Mouse (Mus musculus) adrenal gland, postnatal 25 days (tissue): Measurements from ENCODE around the gene Abr. TPM values are rescaled to one million over a fixed set of nuclear protein-coding genes. Genes with fewer than 3 reads are reported as not detected.
A peak's percentile ranks its signal among the peaks of the same experiment; 100 is the strongest.

Source experiments
- DNase-seq: peaks from one replicate; pipeline ENCODE4 v3.0.0; 2021; ENCODE audit warnings: mixed read lengths
- total RNA-seq: library from RNA; stranded (reverse); gene quantifications from 2 replicates; pipeline ENCODE4 v1.2.3, GENCODE M21; 2021

Gene Abr
- total RNA-seq, 1 experiment from 2014 or later = 55.3 TPM

DNA sequence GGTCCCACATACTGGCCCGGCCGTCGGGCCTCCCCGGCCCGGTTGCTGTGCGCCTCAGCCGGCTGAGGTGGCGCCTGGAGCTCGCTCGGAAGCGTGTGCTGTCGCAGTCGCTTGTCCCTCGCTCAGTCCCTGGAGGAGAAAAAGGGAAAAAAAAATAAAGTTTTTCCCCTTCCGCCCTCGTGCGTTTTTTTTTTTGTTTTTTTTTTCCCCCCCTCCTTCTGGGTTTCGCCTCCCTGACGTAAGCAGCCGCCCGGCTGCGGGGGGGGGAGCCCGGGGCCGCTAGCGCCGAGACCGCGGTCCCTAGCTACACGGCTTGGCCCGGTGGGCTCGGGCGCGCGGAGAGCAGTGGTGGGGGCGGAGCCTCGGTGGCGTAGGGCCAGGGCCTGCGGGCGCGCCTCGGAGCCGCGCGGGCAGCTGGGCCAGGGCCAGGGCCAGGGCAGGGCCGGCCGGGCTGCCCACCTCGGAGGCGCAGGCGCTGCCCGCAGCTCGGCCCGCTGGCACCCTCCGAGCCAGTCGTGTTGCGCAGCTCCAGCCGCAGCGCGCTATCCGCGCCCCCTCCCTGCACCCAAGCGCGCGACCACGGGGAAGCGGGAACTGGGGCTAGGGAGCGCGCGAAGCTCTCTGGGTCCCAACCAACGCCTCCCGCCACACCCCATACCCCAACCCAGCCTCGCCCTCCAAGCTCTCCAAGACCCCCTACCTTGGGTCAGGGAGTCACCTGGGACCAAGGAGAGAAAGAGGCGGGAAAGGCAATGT, 1.3 kb upstream of the Abr start:
- DNase-seq = peak; percentile 79

GRCm38 (mm10) chr11:76622566-76623205, 572 bp upstream of the Abr start:
- peak; percentile 50 for DNase-seq

- no peak for DNase-seq
Observed at GRCm38 (mm10) chr11:76618134-76618533, 4.0 kb downstream of the Abr start.

DNA sequence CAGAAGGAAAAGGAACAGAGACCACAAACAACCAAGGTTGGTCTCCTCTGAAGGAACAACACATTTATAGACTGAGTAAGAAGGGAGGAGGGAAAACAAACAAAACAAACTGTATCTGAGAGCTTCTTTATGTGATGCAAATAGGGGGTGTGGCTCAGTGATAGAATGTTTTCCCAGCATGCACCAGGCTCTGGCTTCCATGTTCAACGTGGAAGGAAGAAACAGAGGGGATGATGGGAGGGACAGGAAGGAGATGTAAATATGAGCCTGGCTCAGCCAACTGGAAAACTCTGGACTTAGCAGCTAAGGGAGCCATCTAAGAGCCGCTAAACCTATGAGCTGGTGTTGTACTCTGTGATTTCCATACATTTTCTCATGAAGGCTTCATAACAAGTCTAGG, 7.9 kb downstream of the Abr start:
- no peak for DNase-seq

DNA sequence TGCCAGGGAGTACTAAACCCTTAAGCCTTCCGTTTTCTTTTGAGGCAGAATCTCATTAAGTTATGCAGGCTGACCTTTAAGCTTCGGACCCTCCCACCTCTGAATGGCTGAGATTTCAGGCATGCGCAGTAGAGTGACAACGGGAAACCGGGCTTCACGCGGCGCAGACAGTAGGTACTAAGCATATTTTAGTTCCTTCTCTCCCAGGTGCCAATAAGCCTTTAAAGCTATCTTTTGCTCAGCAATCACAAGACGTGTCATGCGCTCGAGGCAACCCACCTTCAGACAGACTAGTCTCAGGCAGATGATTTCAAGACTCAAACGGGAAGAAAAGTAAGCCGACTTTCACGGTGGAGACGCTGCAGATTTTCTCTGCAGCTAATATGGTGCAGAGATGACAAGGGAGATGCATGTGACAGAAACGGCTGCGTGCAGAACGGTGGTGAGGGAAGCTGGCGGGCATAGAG, 9.4 kb downstream of the Abr start:
- peak; percentile 70 for DNase-seq

DNA sequence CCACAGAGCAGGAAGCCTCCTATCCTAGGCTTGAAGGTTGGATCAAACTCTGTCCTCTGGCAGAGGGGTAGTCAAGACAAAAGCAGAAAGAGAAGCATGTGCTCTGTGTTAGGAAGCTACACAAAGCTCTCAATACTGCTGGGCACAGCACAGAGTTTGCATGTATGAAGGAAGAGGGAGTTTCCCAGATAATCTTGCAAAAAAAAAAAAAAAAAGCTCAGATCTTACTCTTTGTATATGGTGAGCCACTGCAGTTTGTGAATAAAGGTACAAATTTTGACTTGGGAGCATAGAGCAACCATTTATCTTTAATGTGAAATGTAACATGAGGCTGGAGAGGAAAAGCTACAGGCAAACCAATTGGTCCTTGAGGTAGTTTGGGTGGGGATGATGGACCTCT, 11.2 kb downstream of the Abr start:
- DNase-seq = no peak

GRCm38 (mm10) chr11:76606521-76606920, 15.6 kb downstream of the Abr start:
- no peak for DNase-seq

DNA sequence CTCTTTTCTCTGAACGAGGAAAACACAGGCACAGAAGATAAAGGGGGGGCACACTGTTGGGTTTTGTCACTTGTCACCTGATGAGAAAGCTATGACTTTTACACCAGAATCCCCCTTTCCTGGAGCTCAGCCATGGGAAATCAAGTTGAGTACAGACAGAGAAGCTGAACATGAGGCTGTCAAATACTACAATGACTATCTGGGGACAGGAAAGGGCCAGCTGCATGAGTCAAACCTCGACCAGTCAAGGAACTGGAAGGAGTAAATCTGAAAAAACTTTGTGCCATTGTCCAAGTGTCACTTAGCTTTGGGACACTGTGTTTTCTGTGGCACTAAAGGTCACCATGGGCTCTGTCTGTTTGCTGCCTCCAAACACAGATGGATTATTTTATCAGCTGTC, 22.9 kb downstream of the Abr start:
- DNase-seq = no peak

DNA sequence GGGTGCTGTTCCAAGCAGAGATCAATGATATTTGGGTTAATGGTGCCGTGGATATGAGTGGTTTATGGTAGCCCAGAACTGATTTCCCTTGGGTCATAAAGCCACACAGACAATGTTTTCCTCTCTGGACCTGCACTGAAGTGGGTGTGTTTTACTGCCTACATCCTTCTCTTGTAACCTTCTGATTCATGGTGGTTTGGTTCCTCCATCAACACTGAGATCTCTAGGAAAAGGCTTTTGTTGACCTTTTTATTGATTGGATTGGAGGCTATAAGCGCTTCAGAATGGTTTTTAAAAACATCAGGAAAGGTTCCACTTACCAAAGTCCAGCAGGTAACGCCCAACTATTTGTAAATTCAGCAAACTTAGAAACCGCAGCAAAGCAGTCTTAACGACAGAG, 23.4 kb downstream of the Abr start:
- DNase-seq = no peak

GRCm38 (mm10) chr11:76593620-76594326, 28.3 kb downstream of the Abr start:
- no peak for DNase-seq

DNA sequence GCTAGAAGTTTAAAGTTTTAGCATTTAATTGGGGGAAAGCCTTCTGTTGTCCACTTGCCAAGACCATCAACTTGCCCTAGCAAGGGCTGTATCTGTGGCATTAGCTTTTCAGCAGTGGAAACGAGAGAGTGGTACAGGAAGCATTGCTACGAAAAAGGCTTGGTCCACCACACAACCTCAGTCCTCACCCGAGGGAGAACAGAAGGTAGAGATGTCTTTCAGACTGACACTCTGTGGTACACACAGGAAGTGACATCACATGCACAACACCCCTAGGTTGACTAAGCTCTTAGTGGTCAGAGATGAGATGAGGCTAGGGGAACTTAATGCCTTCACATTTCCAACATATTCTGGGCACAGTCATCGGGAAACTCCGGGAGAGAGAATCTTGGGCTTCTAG, 32.4 kb downstream of the Abr start:
- no peak for DNase-seq

DNA sequence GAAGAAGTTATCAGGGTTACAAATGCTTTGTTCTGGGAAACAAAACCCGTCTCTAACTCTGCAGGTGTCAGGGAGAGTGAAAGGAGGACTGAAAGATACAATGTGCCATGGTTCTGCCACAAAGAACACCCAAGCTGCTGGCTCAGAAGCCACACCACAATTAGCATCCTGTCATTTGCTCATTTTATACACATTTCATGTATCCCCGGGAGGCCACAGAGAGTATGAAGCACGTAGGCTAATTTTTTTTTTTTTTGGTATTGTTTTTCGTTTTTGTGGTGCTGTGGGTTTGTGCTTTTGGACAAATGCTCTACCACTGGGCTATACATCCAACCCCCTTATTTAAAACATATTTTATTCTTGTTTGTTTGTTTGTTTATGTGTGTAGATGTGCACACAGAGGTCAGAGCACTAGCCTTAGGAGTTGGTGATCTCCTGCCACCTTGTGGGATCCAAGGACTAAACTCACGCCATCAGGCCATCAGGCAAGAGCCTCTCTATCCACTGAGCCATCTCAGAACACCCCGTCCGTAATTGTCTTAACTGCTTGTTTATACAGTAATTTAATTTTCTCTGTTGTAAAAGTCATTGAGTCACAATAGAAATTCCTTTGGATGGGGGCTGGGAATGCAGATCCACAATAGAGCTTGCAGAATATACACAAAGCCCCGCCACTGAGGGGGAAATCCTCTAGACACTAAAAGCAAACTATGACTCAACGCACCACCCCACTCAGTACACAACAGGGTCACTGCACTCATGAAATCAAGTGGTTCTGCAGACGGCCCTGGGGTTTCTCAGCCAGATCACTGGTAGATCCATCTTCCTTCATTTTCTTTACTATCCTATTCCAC, 33.3 kb downstream of the Abr start:
- DNase-seq = no peak

DNA sequence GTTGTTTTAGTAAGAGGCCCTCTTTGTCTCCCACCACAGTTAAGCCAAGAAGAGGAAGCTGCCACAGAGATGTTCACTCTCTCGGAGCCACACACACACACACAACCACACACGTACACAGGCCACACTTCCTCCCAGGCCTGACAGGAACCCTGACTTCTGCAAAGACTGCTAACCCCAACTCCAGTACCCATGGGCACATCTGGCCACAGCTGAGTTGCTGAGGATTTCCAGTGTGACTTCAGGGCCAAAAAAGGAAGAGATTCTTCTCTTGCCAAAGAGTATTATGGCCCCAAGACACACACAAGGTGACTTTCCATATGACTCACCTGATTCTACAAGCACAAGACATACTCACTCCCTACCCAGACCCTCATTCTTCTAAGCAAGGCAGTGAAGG, 34.1 kb downstream of the Abr start:
- no peak for DNase-seq

DNA sequence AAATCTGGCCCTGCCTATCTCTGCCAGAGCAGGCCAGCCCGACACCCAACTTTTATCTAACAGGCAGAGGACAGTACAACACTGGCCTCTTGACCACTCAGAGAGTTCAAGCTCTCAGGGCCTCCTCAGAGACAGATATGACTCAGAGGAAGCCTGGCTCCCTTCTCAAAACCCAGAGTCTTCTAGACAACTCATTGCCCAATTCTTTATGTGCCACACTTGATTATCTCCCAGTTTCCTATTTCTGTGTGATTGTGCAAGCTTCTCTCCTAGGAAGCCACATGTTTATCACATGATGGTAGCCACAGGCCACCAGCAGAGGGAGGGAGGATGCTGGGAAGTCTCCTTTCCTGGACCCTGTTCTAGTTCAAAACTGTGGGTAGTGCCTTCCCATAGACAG, 34.8 kb downstream of the Abr start:
- DNase-seq = no peak

DNA sequence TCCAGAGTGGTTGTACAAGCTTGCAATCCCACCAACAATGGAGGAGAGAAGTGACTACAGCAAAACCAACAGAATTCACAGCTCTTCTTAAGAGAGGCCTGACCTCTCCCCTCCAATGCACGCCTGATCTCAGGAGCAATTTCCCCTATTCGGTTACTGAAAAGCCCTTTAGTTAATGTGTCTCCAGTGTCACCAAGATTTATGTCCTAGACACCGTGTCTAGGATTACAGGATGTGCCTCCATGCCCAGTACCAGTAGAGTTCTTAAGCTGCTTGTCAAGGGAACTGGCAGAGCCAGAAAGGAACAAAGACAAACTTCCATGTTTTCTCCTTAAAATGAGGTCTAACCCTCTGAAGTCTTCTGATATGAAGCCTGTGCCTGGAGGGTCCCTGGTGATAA, 36.0 kb downstream of the Abr start:
- DNase-seq = no peak

GRCm38 (mm10) chr11:76577588-76578257, 44.4 kb downstream of the Abr start:
- peak; percentile 94 for DNase-seq

DNA sequence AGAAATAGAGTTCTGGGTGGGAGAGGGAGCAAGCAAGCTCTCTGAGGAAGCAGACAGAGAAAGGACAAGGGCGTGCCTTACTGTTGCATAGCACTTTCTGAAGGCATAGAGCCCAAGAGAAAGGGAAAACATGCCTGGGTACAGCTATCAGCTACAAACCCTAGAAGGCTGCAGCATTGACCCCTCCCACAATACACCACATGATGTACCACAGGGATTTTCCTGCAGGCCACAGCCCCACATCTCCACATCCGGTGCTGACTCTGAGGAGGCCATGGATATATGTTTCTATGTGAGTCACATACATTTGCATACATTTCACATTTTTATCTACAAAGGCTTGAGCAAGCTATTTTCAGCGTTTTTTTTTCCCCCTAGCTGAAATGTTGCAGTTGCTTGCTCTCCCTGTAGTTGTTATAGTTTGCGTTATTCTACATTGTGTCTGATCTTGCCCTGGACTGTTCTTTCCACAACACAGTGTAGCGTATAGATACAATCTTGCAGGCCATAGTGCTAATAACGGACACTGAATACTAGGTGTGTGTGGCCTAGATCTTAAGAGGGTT, 49.2 kb downstream of the Abr start:
- no peak for DNase-seq

DNA sequence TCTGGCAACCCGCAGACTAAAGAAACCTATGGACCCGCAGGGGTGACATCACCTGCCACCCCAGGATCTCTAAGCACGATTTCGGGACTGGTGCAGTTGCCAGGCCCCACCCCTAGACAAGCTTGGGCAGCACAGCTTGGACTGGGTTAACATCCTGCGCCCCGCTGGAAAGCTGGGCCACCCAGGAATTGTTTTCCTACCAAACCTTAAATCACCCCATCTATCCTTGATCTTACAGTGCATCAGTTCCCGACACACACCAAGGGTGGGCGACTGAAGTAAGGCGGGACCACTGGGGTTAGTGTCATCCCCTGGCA, 50.5 kb downstream of the Abr start:
- DNase-seq = no peak

GRCm38 (mm10) chr11:76570741-76571612, 51.1 kb downstream of the Abr start:
- peak; percentile 34 for DNase-seq

DNA sequence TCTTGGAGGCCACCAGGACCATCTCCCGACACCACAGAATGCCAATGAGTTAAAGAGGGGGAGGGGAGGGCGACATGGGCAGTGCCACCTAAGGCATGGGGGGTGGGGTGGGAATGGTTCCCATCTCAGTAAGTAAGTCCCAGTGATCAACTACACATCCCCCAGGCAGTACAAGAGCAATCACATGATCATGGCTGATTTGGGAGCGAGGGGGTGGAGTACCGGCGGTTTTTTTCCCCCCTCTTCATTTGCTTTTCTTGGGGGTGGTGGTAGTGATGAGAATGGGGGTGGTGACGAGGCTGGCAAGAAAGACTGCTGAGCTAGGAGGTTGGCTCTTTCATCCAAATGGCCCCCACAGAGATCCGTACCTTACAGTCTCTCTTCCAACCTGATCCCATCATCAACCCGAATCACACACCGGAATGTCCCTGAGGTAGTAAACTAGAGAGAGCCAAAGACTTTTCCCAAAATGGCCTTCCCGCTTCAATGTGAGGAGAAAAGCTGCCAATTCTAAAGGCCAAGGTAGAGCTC, 51.8 kb downstream of the Abr start:
- DNase-seq = no peak
